Mouse (Mus musculus): ENCODE data around the gene Adamts18.

DNA sequence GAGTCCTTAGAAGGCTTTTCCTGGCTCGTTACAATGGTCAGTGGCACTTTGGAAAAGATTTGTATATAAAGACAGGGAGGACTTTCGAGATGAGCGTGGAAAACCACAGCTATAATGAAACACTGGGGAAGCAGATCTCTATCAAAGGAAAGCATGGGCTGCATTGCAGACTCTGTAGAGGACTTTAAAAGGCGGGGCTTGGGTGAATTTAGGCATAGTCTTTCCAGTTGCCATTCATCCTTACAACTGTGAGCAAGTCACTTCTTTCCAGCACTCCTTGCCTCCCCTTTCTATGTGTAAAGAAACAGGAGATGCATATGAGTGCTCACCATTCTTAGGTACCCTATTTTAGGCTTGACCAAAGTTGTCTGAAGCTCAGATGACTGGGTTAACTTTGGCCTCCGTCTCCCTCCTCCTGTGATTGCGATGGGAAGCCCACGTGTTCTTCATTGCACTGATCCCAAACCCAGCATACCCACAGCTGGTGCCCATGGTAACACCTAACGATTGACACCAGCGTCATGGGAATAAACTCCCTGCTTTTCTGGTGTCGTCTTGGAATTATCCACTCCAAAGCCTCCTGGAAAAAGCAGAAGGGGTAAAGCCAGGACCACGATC lies 191.7 kb downstream of the Adamts18 start:
- TF ChIP-seq CTCF (IDR thresholded peaks at IDR 0.05; ENCODE audit: control insufficient read depth, insufficient read depth, low read length) (no peak), POLR2A (IDR thresholded peaks at IDR 0.05; ENCODE audit: borderline replicate concordance, control insufficient read depth, low read depth, low read length) (no peak)
